Mouse (Mus musculus): ENCODE results near the gene Fahd2a.

DNA sequence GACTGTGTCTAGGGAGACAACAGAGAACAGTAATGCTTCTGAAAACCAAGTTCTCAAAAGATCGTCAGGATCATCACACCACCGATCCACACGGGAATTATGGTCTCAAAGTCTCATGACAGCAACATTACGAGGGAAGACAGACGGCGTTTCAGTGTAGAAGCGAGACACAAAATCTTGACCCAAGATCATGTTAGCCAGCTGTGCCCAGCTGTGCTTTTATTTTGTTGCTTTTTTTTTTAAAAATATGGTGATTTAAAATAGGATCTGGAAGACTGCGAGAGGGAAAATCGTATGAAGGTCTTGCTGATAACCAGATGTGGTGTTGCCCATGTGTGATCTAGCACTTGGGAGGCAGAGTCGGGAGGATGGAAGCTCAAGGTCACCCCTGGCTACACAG lies 26.3 kb upstream of the Fahd2a start:
- TF ChIP-seq CTCF (IDR thresholded peaks at IDR 0.05; ENCODE audit: low read depth) (no peak), EP300 (optimal IDR thresholded peaks at IDR 0.05) (no peak)
